Mouse (Mus musculus) kidney, postnatal 0 days (tissue): ENCODE data around the gene Evl. TPM values are rescaled to one million over a fixed set of nuclear protein-coding genes. Genes with fewer than 3 reads are reported as not detected.
A peak's percentile ranks its signal among the peaks of the same experiment; 100 is the strongest.

Source experiments
- ATAC-seq: fragments of 200-750 bp; cut with Nextera tagmentation; replicated peaks from 2 replicates; pipeline ENCODE4 v1.8.0; 2017; ENCODE audit warnings: low read depth, moderate number of reproducible peaks, moderate TSS enrichment, moderate library complexity; ENCODE audit not compliant: low FRiP score
- DNase-seq: peaks from one replicate; pipeline ENCODE4 v3.0.0-alpha.2; 2016; ENCODE audit warnings: low spot score
- H3K27ac ChIP-seq: fragments of 300-500 bp; sonication (generic); 2 replicates; pipeline ENCODE4 v1.5.1; 2014; ENCODE audit warnings: mild to moderate bottlenecking
- H3K27me3 ChIP-seq: fragments of 300-500 bp; sonication (generic); 2 replicates; pipeline ENCODE4 v1.6.1; 2014; ENCODE audit warnings: low read length, mixed read lengths; ENCODE audit not compliant: insufficient read depth
- H3K36me3 ChIP-seq: fragments of 300-500 bp; sonication (generic); 2 replicates; pipeline ENCODE4 v1.6.1; 2014; ENCODE audit warnings: low read length, mixed read lengths; ENCODE audit not compliant: insufficient read depth
- H3K4me1 ChIP-seq: fragments of 300-500 bp; sonication (generic); replicated peaks from 2 replicates; pipeline ENCODE4 v1.6.1; 2014; ENCODE audit warnings: antibody characterized with exemption, low read length, mixed read lengths; ENCODE audit not compliant: insufficient read depth
- H3K4me2 ChIP-seq: fragments of 300-500 bp; sonication (generic); 2 replicates; pipeline ENCODE4 v1.6.1; 2014; ENCODE audit warnings: mild to moderate bottlenecking, low read length, moderate library complexity, mixed read lengths
- H3K4me3 ChIP-seq: fragments of 300-500 bp; sonication (generic); replicated peaks from 2 replicates; pipeline ENCODE4 v1.5.1; 2014; ENCODE audit warnings: low read depth, low read length
- H3K9ac ChIP-seq: fragments of 300-500 bp; sonication (generic); 2 replicates; pipeline ENCODE4 v1.6.1; 2014; ENCODE audit warnings: low read depth, low read length
- H3K9me3 ChIP-seq: fragments of 300-500 bp; sonication (generic); replicated peaks from 2 replicates; pipeline ENCODE4 v1.6.1; 2016; ENCODE audit warnings: low read length, inconsistent platforms, mixed read lengths
- CTCF ChIP-seq: IDR thresholded peaks from 2 replicates; pipeline ENCODE4 v1.5.1; 2016; ENCODE audit warnings: antibody characterized with exemption, low read depth, mild to moderate bottlenecking, moderate library complexity
- WGBS: fragments of 180-500 bp; shearing (Covaris S2); extraction: QIAGEN DNeasy Blood & Tissue Kit; methylation state at CpG from one replicate; pipeline ENCODE4 v1.1.7; 2014; 5-methylcytosine and 5-hydroxymethylcytosine counted together
- polyA plus RNA-seq: library from polyadenylated mRNA; unstranded; fragments of >200 nt; fragmentation: Nextera tagmentation; extraction: Ambion mirVana; gene quantifications from 2 replicates; pipeline ENCODE4 v1.2.1, GENCODE M21; 2015

Gene Evl
- polyA plus RNA-seq, 1 experiment from 2014 or later = 52.6 TPM

DNA sequence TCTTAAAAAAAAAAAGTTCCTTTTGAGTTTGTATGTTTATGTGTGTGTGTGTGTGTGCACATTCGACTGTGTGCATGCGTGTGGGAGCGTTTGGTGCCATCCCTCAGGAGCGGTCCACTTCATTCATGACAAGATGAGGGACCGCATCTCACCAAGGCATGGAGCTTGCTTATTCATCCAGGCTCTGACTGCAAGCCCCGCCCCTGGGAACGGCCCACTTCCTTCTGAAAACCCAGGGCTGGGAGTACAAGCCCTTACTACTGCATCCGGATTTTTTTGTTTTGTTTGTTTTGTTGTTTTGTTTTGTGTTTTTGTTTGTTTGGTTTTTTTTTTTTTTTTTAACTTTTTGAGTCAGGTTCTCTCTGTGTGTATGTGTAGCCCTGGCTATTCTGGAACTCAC, 35.1 kb upstream of the Evl start:
- Histone ChIP-seq H3K9me3 (no peaks in the 10 kb centered on the region), H3K4me3 (no peak overlapping the region), H3K9ac (no peak overlapping the region), H3K4me1 (no peaks in the 10 kb centered on the region), H3K4me2 (no peak overlapping the region), H3K27ac (no peak overlapping the region), H3K36me3 (peaks cover 10% of the 10 kb centered on the region; the same call in 1 of the 2 replicates), H3K27me3 (no peaks in the 10 kb centered on the region)
- no peak for TF ChIP-seq CTCF
- ATAC-seq (no peak), DNase-seq (no peak)
- WGBS = 59% methylated on average over 8 of the region's 8 CpGs

DNA sequence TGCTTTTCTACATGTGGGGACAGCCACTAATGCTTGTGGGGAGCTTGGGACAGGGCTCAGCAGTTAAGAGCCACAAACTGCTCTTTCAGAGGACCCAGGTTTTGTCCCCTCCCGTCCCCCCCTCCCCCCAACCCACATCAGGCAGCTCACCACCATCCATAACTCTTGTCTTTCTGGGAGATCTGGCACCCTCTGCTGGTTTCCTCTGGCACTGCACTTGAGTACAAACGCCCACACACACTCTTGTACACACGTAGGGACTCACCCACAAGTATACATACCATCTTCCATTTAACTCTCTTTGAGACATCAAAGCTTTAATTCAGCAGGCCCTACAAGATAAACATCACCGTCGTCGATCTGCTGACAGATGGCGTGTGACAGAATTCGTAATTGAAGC, 25.3 kb upstream of the Evl start:
- H3K36me3 ChIP-seq = 0 out of 2 replicates have a peak, but pooled peaks cover 11% of the 10 kb centered on the region
- H3K9me3 ChIP-seq = no peaks in the 10 kb centered on the region
- DNase-seq (peak; percentile 69), ATAC-seq (no peak; the same call in 1 of the 2 replicates)
- H3K27ac ChIP-seq = no peak overlapping the region
- H3K27me3 ChIP-seq = no peaks in the 10 kb centered on the region
- no peak overlapping the region for H3K4me2 ChIP-seq
- H3K4me1 ChIP-seq = no peaks in the 10 kb centered on the region
- no peak overlapping the region for H3K9ac ChIP-seq
- peak; percentile 79 for TF ChIP-seq CTCF
- 47% methylated on average over 8 of the region's 8 CpGs for WGBS
- H3K4me3 ChIP-seq = no peak overlapping the region

DNA sequence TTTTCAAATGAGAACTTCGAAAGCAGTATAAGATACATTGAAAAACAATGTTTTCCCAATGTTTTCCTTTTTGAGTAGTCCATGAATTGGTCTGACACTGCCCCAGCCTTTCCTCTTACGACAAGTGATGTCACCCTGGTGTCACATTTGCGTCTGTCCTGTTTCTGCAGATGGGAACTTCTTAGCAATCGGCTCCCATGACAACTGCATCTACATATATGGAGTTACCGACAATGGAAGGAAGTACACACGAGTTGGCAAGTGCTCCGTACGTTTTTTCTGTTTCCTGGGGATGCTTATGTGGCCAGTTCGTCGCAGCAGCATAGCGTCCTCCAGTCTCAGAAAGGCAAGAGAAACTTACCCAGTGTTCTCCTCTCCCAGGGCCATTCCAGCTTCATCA, 20.0 kb upstream of the Evl start:
- no peaks in the 10 kb centered on the region for H3K4me1 ChIP-seq
- H3K4me3 ChIP-seq = no peak overlapping the region
- 81% methylated on average over 11 of the region's 11 CpGs for WGBS
- no peak for TF ChIP-seq CTCF
- H3K36me3 ChIP-seq = 0 out of 2 replicates have a peak, but pooled peaks cover 5% of the 10 kb centered on the region
- no peak overlapping the region for H3K4me2 ChIP-seq
- H3K27me3 ChIP-seq = no peaks in the 10 kb centered on the region
- no peak for DNase-seq
- H3K9ac ChIP-seq = no peak overlapping the region
- no peak for ATAC-seq
- no peaks in the 10 kb centered on the region for H3K9me3 ChIP-seq
- no peak overlapping the region for H3K27ac ChIP-seq

DNA sequence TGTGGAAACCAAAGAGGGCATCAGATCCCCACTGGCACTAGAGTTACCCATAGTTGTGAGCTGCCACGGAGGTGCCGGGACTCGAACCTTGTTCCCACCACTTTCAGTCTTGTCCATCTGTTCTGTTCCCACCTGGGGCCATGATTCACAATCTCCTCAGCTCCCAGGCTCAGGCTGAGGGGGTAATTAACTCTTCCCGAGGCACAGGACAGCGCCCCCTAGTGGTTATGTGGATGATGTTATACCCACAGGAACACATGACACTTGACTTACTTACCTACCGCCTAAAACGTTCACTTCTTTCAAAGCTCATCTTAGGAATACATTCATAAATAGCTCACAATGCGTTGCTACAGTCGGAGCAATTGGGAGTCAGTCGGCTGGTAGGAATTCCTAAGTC, 18.1 kb upstream of the Evl start:
- Histone ChIP-seq H3K4me1 (no peaks in the 10 kb centered on the region), H3K27ac (no peak overlapping the region), H3K4me3 (no peak overlapping the region), H3K4me2 (no peak overlapping the region), H3K27me3 (no peaks in the 10 kb centered on the region), H3K36me3 (0 out of 2 replicates have a peak, but pooled peaks cover 5% of the 10 kb centered on the region), H3K9ac (no peak overlapping the region), H3K9me3 (no peaks in the 10 kb centered on the region)
- 73% methylated on average over 10 of the region's 10 CpGs for WGBS
- TF ChIP-seq CTCF = peak; percentile 65
- DNase-seq (no peak), ATAC-seq (no peak)

DNA sequence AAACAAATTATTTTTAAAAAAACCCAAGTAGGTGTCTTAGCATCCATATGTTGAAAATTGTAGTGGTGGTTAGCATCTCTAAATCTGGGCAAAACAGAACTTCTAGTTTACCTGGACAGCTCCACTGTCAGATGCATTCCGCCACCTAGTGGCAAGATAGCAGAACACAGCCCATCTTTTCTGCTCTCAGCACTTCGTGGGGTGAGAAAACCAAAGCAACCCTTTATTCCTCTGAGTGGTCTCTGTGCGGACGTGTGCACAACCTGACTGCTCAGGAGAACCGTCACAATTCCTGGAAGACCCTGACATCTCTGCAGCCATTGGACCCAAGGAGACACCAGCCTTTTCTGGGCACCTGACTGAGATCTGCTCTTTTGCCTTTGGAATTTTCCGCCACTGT, 13.4 kb upstream of the Evl start:
- Histone ChIP-seq H3K36me3 (0 out of 2 replicates have a peak, but pooled peaks cover 5% of the 10 kb centered on the region), H3K9me3 (no peaks in the 10 kb centered on the region), H3K4me2 (no peak overlapping the region), H3K4me3 (no peak overlapping the region), H3K9ac (no peak overlapping the region), H3K27ac (no peak overlapping the region), H3K4me1 (no peaks in the 10 kb centered on the region), H3K27me3 (no peaks in the 10 kb centered on the region)
- ATAC-seq (0 out of 2 replicates have a peak, but pooled peaks have one; percentile 25), DNase-seq (peak; percentile 77)
- TF ChIP-seq CTCF = peak; percentile 80
- 28% methylated on average over 6 of the region's 6 CpGs for WGBS

DNA sequence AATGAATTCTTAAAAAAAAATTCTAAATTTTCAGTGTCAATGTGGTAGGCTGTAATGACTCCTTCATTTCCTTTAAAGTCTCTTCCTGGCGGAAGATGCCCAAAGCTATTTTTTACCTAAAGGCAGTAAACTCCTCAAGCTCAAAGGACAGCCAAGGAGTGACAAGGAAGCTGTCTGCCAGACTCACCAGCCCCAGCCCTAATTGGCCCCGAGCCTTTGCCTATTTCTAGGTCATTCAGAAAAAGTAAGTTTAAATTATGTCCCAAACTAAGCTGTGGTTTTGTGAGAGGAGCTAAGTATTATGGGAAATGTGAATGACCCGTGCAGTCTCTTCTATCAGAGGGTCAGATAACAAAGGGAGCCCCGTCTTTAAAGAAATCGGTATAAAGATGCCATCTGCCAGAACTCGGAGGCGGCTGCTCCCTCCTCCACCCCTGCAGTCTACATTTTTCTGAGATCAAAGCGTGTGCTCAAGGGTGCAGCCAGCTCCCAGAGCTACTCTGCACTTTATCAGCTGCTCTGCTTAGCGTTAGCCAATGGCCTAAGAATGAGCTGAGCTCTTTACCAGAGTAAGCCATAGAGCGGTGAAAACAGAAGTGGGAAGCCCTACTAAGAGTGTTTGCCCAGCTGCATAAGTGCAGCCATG, 7.9 kb upstream of the Evl start:
- Histone ChIP-seq H3K4me2 (peak overlapping the region; percentile 25; the same call in 1 of the 2 replicates), H3K27me3 (no peaks in the 10 kb centered on the region), H3K4me1 (peaks cover 6% of the 10 kb centered on the region; the same call in 1 of the 2 replicates), H3K9me3 (no peaks in the 10 kb centered on the region), H3K4me3 (no peak overlapping the region), H3K27ac (no peak overlapping the region), H3K9ac (no peak overlapping the region), H3K36me3 (no peaks in the 10 kb centered on the region)
- no peak; the same call in 1 of the 2 replicates for ATAC-seq
- 13% methylated on average over 10 of the region's 10 CpGs for WGBS
- no peak for TF ChIP-seq CTCF
- DNase-seq = peak; percentile 55
